Mouse (Mus musculus): ENCODE measurements around the gene Dnajb13. TPM values are rescaled to one million over a fixed set of nuclear protein-coding genes. Genes with fewer than 3 reads are reported as not detected.

Dnajb13 gene
- polyA plus RNA-seq, 1 experiment from 2014 or later: 0.24 TPM

DNA sequence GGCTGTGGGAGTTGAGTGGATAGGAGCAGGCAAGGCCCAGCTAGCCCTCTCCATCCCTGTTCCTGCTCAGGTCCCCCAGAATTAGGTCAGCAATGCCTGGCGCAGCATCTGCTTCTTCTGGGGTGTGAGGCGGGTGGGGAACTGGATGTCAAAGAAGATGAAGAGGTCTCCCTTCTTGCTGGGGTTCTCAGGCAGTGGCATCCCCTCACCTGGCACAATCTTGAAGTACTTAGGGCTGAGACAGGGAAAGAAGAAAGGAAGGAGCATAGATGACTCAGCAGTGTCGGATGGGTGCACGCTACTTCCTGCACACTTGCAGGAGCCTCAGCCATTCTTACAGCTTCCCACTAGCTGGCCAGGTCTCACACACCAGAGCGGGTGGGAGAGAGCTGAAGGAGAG lies 11.7 kb downstream of the Dnajb13 start:
- peaks cover 22% of the 10 kb centered on the region for H3K36me3 ChIP-seq
- 89% methylated on average over 5 of the region's 5 CpGs for WGBS
- no peaks in the 10 kb centered on the region for H3K9me3 ChIP-seq (replicated peaks)
- H3K4me1 ChIP-seq: peaks cover 6% of the 10 kb centered on the region
- no peak for DNase-seq (ENCODE audit: low spot score)
- H3K27ac ChIP-seq: no peak overlapping the region
- H3K27me3 ChIP-seq (ENCODE audit: low read depth, poor library complexity, severe bottlenecking): no peaks in the 10 kb centered on the region
- H3K4me3 ChIP-seq: no peak overlapping the region

DNA sequence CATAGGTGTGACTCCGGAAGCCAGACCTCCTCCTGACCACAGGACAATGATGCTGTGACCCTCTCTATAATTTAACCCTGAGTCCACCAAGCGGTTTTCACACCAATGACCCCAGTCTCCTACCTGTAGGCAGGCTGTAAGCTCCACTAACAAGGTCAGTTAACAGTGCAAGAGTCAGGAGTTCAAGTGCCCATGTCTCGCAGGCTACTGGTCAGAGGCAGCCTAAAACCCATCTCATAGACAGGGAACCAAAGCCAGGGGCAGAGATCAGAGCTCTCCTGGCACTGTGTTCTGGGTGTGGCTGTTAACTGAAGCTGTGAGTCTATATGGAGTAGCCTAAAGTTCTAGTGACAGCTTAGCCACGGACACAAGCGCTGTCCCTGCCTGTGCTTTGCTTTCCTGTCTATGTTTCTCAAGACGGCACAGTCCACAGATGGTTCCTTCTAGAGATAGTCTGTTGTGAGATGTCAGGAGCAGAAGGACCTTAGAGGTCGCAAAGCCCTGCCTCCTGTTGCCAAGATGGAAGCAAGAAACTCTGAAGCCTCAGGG lies 12.3 kb downstream of the Dnajb13 start:
- WGBS: 85% methylated on average over 7 of the region's 7 CpGs

DNA sequence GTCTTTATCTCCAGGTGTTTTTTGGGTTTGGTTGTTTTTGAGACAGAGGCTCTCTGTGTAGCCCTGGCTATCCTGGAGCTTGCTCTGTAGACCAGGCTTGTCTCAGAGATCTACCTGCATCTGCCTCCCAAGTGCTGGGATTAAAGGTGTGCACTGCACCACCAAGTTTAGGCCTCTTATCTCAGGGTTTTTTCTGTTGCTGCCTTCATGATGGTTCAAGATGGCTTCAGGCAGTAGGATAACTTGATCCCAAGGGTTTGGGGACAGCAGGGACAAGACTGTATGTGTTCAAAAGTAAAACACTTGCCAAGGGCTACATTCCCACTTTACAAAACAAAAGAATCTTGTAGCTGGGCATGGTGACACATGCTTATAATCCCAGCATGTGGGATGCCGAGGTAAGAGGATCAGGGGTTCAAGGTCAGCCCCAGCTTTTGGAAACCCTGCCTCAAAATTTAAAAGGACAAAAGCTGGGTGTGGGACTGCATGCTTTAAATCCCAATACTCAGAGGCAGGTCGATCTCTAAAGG lies 12.9 kb downstream of the Dnajb13 start:
- DNase-seq (ENCODE audit: low spot score): no peak
- Histone ChIP-seq H3K27me3 (ENCODE audit: low read depth, poor library complexity, severe bottlenecking) (no peaks in the 10 kb centered on the region), H3K27ac (no peak overlapping the region), H3K9me3 (replicated peaks) (no peaks in the 10 kb centered on the region), H3K36me3 (peaks cover 34% of the 10 kb centered on the region), H3K4me1 (peaks cover 14% of the 10 kb centered on the region), H3K4me3 (no peak overlapping the region)
- WGBS: 68% methylated on average over 2 of the region's 2 CpGs

More for the DNA sequence above, 12.3 kb downstream of the Dnajb13 start:
- Histone ChIP-seq H3K27me3 (ENCODE audit: low read depth, poor library complexity, severe bottlenecking) (no peaks in the 10 kb centered on the region), H3K36me3 (peaks cover 29% of the 10 kb centered on the region), H3K4me3 (no peak overlapping the region), H3K9me3 (replicated peaks) (no peaks in the 10 kb centered on the region), H3K27ac (no peak overlapping the region), H3K4me1 (0 out of 2 replicates have a peak, but pooled peaks cover 9% of the 10 kb centered on the region)
- DNase-seq (ENCODE audit: low spot score): no peak

DNA sequence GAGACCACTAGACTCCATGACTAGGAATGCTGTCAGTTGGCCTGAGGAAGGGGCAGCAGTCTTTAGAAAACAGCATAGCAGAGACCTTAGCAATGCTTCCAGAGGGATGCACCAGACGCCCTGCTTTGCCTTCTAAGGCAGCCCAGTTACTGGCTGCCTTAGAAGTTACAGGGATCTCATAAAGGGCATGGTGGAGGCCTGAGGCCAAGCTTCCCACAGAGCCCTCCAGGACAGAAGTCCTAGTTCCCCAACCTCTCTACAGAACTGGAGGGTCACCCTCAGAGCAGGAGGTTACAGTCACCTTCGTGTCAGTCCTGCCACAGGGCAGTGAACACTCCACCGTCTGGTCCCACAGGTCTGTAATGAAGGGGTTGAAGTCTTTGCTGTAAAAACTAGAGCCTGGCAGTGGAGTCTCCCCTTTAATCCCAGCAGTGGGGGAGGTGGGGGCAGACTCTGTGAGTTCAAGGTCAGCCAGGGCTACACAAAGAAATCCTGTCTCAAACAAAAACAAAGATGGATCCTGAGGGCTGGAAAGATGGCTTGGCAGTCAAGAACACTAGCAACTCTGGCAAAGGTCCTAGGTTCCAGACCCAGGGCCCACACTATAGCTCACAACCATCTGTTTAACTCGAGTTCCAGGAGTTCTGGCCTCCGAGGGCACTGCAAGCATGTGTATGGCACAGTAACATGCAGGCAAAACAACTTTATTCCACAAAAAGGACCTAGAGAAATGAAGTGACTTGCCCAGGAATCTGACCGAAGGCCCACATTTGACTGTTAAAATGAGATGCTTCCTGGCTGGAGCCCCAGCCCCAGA lies 13.5 kb downstream of the Dnajb13 start:
- H3K36me3 ChIP-seq: peaks cover 41% of the 10 kb centered on the region
- no peaks in the 10 kb centered on the region for H3K9me3 ChIP-seq (replicated peaks)
- no peak overlapping the region for H3K27ac ChIP-seq
- H3K4me3 ChIP-seq: no peak overlapping the region
- H3K27me3 ChIP-seq (ENCODE audit: low read depth, poor library complexity, severe bottlenecking): no peaks in the 10 kb centered on the region
- no peak for DNase-seq (ENCODE audit: low spot score)
- WGBS: 72% methylated on average over 6 of the region's 6 CpGs
- peaks cover 21% of the 10 kb centered on the region for H3K4me1 ChIP-seq

DNA sequence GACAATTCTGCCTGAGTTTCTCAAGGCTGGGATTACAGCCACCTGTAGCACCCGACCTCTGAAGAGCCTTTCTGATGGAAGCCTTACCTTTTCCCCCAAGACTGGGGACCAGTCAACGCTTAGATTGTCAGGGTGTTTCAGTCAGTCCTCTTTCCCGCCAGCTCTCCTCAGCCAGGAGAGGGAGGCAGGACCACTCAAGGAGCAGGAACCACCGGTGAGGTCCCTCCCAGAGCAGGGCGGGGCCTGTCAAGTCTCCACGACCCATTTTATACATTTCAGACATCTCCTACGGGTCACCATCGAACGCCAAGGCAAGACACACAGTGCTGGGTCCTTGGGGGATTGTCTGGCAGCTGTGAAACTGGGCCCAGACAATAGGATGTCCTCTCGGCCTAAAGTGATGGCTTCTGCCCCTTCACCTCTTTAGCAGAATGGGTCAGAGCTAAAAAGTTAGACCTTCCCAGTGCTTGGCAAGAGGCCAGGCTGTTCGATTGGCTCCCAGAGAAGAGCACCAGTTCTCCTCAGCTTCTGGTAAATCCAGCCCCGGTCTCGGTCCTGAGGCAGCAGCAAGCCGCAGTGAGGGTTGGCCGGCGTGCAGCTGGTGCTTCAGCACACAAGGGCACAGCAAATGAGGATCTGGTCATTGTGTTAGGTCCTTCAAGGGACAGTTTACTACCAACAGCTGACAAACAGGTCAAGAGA lies 14.3 kb downstream of the Dnajb13 start:
- no peak for DNase-seq (ENCODE audit: low spot score)
- 79% methylated on average over 16 of the region's 16 CpGs for WGBS

DNA sequence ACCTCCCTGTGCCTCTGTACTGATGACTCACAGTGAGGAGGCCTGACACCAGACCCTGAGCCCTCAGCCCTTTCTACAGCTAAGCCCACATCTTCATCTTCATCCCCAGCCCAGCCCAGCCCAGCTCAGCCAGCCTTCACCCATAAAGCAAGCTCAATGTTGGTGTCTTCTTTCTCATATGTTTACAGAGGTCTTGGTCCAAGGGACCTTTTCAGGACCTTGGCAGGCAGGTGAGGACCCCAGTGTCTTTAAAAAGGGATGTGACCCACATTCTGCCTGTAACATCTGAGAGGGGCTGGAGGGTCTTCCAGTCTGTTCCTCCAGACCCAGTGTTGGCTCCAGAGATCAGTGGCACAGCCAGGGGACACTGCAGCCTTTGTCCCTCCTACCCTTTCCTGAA lies 15.3 kb downstream of the Dnajb13 start:
- no peak overlapping the region for H3K4me3 ChIP-seq
- DNase-seq (ENCODE audit: low spot score): no peak
- no peaks in the 10 kb centered on the region for H3K9me3 ChIP-seq (replicated peaks)
- H3K27ac ChIP-seq: no peak overlapping the region
- H3K4me1 ChIP-seq: peaks cover 39% of the 10 kb centered on the region
- H3K36me3 ChIP-seq: peaks cover 42% of the 10 kb centered on the region
- H3K27me3 ChIP-seq (ENCODE audit: low read depth, poor library complexity, severe bottlenecking): no peaks in the 10 kb centered on the region

More for the DNA sequence above, 14.3 kb downstream of the Dnajb13 start:
- H3K9me3 ChIP-seq (replicated peaks): no peaks in the 10 kb centered on the region
- H3K36me3 ChIP-seq: peaks cover 42% of the 10 kb centered on the region
- no peaks in the 10 kb centered on the region for H3K27me3 ChIP-seq (ENCODE audit: low read depth, poor library complexity, severe bottlenecking)
- H3K4me1 ChIP-seq: peaks cover 29% of the 10 kb centered on the region
- no peak overlapping the region for H3K4me3 ChIP-seq
- peak overlapping the region; percentile 21; the same call in 1 of the 2 replicates for H3K27ac ChIP-seq

DNA sequence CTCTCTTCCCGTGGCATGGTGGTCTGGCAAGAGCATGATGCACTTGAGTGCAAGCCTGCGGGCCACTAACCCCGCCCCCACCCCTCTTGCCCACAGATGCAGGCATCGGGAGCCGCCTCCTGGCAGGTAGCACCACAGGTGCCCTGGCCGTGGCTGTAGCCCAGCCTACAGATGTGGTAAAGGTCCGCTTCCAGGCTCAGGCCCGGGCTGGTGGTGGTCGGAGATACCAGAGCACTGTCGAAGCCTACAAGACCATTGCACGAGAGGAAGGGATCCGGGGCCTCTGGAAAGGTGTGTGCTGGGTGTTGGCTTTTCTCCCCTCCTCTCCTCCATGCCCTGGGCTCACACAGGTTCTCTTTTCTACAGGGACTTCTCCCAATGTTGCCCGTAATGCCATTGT lies 16.8 kb downstream of the Dnajb13 start:
- Histone ChIP-seq H3K4me1 (peaks cover 54% of the 10 kb centered on the region), H3K36me3 (peaks cover 42% of the 10 kb centered on the region), H3K4me3 (no peak overlapping the region), H3K9me3 (replicated peaks) (no peaks in the 10 kb centered on the region), H3K27ac (no peak overlapping the region), H3K27me3 (ENCODE audit: low read depth, poor library complexity, severe bottlenecking) (no peaks in the 10 kb centered on the region)
- DNase-seq (ENCODE audit: low spot score): no peak
- 87% methylated on average over 13 of the region's 13 CpGs for WGBS

DNA sequence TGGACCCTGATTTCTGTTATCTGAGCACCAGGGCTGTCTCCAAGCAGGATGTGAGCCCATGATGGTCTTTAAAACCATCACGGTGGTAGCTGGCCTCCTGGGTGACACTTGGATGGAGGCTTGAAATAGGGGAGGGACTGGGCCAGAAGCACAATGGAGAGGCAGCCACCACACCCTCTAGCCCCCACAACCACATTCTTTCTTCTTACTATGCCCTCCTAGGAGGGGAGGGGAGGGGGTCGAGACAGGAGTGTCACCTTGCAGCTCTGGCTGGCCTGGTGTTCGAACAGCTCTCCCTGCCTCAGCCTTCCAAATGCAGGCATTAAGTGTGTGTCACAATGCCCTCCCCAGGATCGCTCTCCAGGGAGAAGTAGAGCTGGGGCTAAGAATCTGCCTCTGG lies 17.4 kb downstream of the Dnajb13 start:
- Histone ChIP-seq H3K27me3 (ENCODE audit: low read depth, poor library complexity, severe bottlenecking) (peaks cover 5% of the 10 kb centered on the region; the same call in 1 of the 2 replicates), H3K4me3 (no peak overlapping the region), H3K36me3 (peaks cover 42% of the 10 kb centered on the region), H3K27ac (peak overlapping the region; percentile 88), H3K4me1 (peaks cover 60% of the 10 kb centered on the region), H3K9me3 (replicated peaks) (no peaks in the 10 kb centered on the region)
- 78% methylated on average over 4 of the region's 4 CpGs for WGBS
- DNase-seq (ENCODE audit: low spot score): no peak

DNA sequence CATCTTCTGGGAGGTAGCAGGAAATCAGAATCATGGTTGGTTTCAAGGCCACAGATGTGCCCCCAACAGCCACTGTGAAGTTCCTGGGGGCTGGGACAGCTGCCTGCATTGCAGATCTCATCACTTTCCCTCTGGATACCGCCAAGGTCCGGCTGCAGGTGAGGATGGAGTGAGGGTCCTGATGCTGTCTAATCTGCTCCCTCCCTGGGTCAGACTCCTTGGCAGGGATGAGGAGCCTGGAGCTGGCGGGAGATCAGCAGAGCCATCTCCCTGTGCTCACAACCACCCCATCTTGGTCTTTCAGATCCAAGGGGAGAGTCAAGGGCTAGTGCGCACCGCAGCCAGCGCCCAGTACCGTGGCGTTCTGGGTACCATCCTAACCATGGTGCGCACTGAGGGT lies 18.0 kb downstream of the Dnajb13 start:
- Histone ChIP-seq H3K4me1 (peaks cover 62% of the 10 kb centered on the region), H3K27me3 (ENCODE audit: low read depth, poor library complexity, severe bottlenecking) (peaks cover 11% of the 10 kb centered on the region), H3K4me3 (0 out of 2 replicates have a peak overlapping the region, but pooled peaks have one; percentile 36), H3K27ac (peak overlapping the region; percentile 88), H3K36me3 (peaks cover 42% of the 10 kb centered on the region), H3K9me3 (replicated peaks) (no peaks in the 10 kb centered on the region)
- DNase-seq (ENCODE audit: low spot score): no peak
- WGBS: 95% methylated on average over 9 of the region's 9 CpGs

DNA sequence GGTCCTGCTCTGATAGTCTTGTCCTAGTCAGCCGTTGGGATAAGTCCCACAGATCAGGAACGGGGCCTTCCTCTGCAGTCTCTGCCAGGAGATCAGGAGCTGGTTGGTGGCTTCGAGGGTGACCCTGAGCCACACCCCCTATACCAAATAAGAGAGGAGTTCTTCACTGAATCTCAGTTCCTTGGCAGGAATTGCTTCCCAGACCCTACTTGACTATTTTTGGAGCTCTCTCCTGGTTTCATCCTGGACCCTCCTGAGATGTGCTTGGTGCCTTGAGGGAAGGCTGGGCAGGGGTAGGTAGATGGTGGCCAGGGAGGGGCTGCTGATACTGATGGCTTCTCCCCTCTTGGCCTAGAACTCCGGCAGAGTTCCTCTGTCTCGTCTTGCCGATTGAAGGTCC lies 18.4 kb downstream of the Dnajb13 start:
- Histone ChIP-seq H3K27ac (peak overlapping the region; percentile 88), H3K4me3 (peak overlapping the region; percentile 36), H3K4me1 (peaks cover 62% of the 10 kb centered on the region), H3K27me3 (ENCODE audit: low read depth, poor library complexity, severe bottlenecking) (peaks cover 15% of the 10 kb centered on the region), H3K36me3 (peaks cover 42% of the 10 kb centered on the region), H3K9me3 (replicated peaks) (no peaks in the 10 kb centered on the region)
- 89% methylated on average over 6 of the region's 6 CpGs for WGBS
- no peak for DNase-seq (ENCODE audit: low spot score)

DNA sequence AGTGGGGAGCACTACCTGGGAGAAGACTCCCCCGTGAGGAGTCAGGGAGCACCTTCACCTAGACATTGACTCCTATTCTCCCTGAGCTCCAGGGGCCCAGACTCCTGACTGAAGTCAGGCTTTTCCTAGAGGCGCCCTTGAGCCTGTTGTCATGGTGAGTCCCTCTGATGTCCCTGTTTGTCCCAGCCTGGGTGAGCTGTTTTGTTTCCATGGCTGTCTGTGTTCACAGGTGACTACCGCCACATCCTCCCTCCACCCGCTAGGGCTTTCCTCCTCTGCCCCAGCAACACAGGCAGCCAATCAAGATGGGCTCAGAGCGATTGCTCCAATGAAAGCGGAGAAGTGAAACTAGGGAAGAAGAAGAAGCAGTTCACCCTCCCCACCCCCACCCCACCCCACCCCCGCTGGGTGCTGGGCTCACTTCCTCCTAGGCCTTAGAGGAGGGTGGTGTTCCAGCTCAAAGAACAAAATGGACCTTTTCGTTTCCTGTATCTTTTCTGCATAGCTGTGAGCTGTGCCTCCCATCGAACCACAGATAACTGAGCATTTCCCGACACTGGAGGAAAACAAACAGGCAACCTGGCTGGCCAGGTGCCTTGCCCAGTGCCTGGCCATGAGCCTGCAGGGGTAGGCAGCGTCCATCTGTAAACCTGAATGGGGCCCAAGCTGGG lies 19.0 kb downstream of the Dnajb13 start:
- peak overlapping the region; percentile 88 for H3K27ac ChIP-seq
- 35% methylated on average over 11 of the region's 11 CpGs for WGBS
- peaks cover 59% of the 10 kb centered on the region for H3K4me1 ChIP-seq
- no peaks in the 10 kb centered on the region for H3K9me3 ChIP-seq (replicated peaks)
- peaks cover 42% of the 10 kb centered on the region for H3K36me3 ChIP-seq
- H3K27me3 ChIP-seq (ENCODE audit: low read depth, poor library complexity, severe bottlenecking): peaks cover 15% of the 10 kb centered on the region
- peak; percentile 74 for DNase-seq (ENCODE audit: low spot score)
- peak overlapping the region; percentile 36 for H3K4me3 ChIP-seq

DNA sequence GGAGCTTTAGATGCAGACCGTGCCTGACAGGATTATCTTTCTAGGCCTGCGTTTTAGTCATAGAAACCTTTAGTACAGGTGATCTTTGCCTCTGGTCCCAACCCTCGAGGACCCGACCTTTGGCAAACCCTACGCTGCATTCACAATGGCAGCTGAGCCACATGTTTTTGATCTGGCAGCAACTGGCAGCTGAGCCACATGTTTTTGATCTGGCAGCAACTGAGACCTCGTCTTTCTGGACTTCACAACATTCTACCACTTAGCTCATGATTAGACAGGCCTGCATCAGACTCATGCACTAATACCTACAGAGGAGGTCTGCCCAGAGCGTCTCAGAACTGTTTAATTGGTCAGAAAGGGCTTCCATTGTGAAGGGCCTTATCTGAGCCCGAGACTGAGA lies 19.7 kb downstream of the Dnajb13 start:
- H3K36me3 ChIP-seq: peaks cover 39% of the 10 kb centered on the region
- H3K4me1 ChIP-seq: peaks cover 59% of the 10 kb centered on the region
- peak overlapping the region; percentile 36 for H3K4me3 ChIP-seq
- DNase-seq (ENCODE audit: low spot score): peak; percentile 79
- peak overlapping the region; percentile 88 for H3K27ac ChIP-seq
- 23% methylated on average over 8 of the region's 8 CpGs for WGBS
- no peaks in the 10 kb centered on the region for H3K9me3 ChIP-seq (replicated peaks)
- peaks cover 15% of the 10 kb centered on the region for H3K27me3 ChIP-seq (ENCODE audit: low read depth, poor library complexity, severe bottlenecking)

Measured in limb, embryonic 10.5 days (tissue).